Mouse (Mus musculus) adipocyte (in vitro differentiated cells): ENCODE data around the gene Mprip.
"Not testable (repeated sequence)": the region's sequence is repeated elsewhere in the genome, so short reads cannot be mapped to it uniquely, and the experiment has no call there.

Source experiments
- DNase-seq: peaks from one replicate; pipeline ENCODE4 v3.0.0-alpha.2; 2016; ENCODE audit warnings: low spot score

The Mprip gene

DNA sequence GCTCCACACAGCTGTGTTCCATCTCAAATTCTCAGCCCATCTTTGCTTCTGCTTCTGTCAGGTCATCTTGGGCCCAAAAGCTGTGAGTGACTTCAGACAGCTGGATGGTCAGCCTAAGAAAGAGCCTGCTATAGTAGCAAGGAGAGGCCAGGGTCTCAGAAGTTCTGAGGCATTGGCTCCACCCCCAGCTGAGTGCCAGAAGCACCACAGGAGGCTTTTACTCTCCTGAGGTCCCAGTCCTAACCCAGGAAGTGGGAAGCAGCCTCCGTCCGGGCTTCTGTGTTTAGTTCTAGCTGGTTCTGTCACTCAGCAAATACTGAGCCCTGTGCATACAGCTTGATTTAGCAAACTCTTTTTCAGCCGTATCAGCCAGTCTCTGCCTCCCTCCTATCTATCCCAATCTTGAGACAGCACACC, 54.3 kb downstream of the Mprip start:
- no peak for DNase-seq

DNA sequence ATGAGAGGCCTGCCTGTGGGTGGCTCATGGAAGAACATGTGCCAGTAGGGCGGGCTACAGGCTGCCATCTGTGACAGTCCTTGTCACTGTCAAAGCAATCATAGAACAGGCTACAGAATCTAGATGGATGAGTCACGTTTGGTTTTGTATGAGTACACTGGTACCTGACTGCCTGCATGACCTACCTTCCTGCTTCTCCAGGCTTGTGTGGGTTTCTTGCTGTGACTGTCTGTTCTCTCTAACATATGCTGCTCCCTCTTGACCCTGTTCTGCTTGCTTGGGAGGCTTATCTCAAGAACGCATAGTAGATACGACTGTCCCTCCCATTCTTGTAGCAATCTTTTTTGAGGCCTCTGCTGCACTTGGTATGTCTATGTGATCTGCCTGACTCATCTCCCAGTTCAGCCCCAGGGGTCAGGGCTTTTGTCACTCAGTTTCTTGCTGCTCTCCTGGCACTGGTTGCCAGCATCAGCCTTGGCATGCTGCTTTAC, 56.7 kb downstream of the Mprip start:
- no peak for DNase-seq

- no peak for DNase-seq
Observed at GRCm38 (mm10) chr11:59719185-59719584, 58.1 kb downstream of the Mprip start.

DNA sequence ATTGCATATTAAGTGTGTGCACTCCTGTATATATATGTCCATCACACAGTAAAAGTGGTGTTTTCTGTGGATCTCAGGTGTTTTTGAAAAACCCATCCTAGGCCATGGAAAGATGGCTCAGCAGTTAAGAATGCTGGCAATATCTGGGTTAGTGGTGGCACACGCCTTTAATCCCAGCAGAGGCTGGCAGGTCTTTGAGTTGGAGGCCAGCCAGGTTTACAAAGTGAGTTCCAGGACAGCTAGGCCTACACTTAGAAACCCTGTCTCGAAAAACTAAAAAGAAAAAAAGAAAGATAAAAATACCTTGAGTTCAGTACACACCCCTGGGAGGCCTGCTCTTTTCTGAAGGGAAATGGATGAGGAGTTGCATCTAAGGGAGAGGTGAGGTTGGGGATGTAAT, 60.3 kb downstream of the Mprip start:
- DNase-seq: no peak

DNA sequence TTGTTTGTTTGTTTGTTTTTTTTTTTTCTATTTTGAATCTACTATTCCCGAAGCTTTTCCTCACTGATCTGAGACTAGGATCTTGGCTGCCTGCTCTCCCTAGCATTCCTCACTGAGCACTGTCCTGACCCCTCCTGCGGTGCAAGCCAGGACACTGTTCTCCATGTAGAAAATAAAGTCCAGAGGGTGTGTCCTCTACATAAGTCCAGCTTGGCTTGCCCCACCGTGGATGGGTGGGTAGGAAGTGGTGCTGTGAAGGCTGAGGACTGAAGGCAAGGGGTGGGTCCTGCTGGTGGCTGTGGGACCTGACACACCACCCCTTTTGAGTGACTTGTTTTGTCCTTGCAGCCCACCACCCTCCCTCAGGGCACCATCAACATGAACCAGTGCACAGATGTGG, 66.1 kb downstream of the Mprip start:
- DNase-seq: no peak

DNA sequence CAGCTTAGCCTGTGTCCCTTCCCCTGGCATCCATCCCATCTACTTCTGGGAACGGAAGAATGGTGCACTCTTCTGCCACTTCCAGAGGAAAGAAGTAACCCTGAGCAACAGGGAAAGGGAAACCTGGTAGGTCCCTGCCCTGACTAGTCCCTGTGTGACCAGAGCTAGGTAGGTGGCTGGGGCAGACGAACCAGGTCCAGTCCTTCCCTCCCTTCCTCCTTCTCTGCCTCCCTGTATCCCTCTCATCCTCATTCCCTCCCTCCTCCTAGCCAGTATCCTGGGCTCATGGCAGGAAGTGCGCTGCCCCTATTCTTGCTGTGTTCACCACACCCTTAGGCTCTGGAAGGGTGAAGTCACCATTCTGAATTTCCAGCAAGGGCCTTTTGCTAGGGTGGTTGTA, 70.7 kb downstream of the Mprip start:
- DNase-seq: no peak

DNA sequence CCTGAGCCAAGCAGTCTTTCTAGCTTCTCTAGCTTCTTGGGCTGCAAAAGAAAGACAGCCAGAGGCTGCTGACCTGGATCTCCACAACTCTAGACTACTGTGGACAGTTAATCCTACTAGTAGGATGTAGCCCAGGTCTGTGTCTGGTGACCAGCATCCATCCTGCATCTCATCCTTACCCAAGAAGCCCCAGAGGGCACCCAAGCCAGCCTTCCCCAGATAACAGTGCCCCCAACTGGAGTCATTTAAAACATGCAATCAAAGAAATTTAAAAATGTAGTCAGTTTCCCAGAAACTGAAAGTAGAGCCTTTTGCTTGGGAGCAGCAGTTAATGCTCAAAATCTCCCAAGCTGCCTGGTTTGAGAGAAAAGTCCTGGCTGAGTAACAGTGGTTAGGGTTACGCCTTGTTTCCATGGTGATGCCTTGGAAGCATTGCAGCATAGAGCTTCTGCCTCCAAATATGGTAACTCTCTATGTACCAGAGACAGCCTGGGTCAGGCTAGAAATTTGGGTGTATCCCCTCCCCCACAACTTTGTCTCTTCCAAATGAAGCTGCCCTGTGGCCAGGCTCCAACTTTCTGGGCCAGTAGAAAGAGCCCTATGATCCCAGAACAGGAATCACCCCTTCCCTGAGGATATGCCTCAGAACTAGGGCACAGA, 71.4 kb downstream of the Mprip start:
- DNase-seq: peak; percentile 96

GRCm38 (mm10) chr11:59733600-59733999, 72.5 kb downstream of the Mprip start:
- DNase-seq: not testable (repeated sequence)

GRCm38 (mm10) chr11:59734335-59734734, 73.2 kb downstream of the Mprip start:
- no peak for DNase-seq

DNA sequence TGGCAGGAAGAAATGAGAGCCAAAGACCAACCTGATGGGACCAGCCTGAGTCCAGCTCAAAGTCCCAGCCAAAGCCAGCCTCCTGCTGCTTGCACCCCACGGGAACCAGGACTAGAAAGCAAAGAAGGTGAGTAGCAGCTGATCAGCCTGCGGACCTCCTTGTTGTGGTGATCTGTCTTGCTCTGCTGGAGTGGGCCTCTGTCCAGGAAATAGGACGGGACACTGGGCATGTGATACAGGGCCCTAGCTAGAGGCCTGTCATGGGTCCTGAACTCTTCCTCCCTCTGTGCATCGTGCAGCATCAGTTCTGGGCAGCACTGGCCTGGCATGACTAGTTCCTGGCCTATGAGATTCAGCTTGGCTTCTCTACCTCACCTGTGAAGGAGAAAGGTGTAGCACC, 74.8 kb downstream of the Mprip start:
- not testable (repeated sequence) for DNase-seq

DNA sequence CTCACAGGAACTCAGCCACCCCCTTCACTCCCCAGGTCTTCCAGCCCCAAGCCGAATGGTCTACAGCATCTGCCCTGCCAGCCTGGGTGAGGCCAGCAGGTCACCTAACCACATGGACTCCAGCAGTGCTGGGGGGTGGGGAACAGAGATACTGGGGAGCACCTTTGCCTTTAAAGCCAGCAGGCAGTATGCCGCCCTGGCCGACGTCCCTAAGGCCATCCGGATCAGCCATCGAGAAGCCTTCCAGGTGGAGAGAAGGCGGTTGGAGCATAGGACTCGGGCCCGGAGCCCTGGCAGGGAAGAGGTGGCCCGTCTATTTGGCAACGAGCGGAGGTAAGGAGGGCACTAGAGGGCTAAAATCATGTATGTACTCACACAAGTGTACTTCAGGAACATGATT, 76.1 kb downstream of the Mprip start:
- DNase-seq: no peak

DNA sequence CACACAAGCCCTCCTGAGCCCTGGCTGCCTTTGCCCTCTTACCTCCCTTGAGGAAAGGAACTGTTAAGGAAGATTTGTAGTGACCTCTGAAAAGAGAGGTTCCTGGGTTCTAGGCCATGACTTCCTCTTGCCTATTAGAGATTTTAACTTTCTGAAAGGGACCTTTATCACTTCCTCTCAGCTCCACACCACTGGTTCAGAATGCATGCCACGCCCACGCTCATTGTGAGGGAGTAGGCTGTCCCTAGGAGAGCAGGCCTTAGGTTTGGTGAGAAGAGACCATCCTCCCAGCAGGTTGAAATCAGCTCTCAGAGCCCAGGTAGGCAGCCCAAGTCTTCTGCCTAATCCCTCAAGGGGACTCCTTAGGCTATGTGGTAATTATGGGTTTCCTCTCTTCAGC, 78.9 kb downstream of the Mprip start:
- no peak for DNase-seq

- no peak for DNase-seq
Observed at GRCm38 (mm10) chr11:59741915-59742314, 80.8 kb downstream of the Mprip start.

- no peak for DNase-seq
Observed at GRCm38 (mm10) chr11:59743307-59743706, 82.2 kb downstream of the Mprip start.

- no peak for DNase-seq
Observed at GRCm38 (mm10) chr11:59743712-59744111, 82.6 kb downstream of the Mprip start.

DNA sequence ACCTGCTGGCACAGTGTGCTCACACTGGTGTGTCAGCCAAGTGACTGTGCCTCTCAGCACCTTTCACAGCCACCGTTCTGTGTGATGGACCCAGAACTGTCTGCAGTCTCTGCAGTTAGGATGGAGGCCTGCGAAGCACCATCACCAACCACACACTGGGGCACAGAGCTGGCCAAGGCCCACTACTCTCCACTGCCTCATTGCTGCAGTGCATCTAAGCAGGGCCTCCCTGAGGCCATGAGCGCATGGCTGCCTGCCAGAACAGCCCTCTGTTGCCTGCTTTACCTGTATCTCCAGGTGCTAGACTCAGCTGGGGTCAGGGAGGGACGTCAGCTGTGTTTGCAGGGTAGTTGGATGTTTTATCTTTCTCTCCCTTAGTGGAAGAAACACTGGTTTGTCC, 83.3 kb downstream of the Mprip start:
- no peak for DNase-seq

DNA sequence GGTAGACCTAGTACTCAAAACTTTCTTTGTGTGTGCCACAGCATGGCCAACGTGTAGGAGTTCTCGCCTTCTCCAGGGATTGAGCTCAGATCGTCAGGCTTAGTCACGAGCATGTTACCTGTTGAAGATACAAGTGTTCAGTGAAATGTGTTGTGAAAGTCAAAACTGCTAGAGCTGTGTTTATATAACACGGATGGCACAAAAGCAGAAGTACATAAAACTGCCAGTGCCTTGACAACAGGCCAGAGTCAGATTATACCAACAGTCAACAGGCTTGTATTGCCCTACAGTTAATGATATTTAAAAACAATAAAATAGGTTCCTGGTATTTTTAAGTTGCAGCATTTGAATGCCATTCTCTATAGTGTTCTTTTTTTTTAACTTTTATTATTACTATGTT, 84.7 kb downstream of the Mprip start:
- DNase-seq: no peak

DNA sequence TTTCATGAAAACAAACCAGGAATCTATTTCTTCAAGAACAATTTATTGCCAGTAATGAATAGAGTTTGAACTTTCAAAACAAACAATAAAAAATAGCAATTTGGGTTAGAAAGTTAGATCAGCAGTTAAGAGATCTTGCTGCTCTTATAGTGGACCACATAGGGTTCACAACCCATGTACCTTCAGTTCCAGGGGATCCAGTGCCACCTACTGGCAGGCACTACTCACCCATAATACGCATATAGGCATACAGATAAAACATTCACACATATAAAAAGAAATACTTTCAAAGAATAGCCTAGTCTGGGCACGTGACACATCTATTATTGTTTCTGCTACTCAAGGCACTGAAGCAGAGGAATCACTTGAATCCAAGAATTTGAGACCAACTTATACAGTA, 85.5 kb downstream of the Mprip start:
- DNase-seq: peak; percentile 42

GRCm38 (mm10) chr11:59749050-59749449, 87.9 kb downstream of the Mprip start:
- DNase-seq: no peak

DNA sequence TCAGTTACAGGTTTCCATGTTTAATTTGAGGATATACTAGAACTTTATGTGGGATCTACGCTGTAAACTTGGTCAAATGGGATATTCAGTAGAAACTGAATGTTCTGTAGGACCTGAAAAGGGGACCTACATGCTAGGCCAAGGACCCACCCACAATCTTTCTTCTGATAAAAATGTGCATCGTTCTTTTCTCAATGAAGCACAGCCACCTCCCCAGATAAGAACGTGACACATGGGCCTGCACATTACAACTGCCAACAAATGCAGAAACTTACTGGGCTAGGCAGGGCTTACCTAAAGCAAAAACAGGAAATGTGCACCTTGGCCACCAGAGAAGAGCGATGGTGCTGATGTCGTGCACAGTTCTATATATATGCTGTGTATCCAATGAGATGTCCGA, 93.4 kb downstream of the Mprip start:
- DNase-seq: no peak

- no peak for DNase-seq
Observed at GRCm38 (mm10) chr11:59756351-59756750, 95.2 kb downstream of the Mprip start.

- peak; percentile 55 for DNase-seq
Observed at GRCm38 (mm10) chr11:59758191-59758985, 97.3 kb downstream of the Mprip start.

DNA sequence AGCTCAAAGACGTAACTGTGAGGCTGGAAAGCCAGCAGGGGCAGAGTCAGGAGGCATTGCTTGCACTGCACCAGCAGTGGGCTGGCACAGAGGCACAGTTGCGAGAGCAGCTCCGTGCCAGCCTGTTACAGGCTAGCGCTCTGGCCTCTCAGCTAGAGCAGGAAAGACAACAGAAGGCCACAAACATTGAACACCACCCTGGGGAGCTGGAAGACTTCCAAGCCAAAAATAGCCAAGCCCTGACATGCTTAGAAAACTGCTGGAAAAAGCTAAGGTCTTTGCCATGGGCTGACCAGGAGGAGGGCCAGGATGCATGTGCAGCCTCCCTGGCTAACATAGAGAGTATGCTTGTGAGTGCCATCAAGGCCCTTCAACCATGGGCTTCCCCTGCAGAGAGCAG, 98.1 kb downstream of the Mprip start:
- peak; percentile 85 for DNase-seq

DNA sequence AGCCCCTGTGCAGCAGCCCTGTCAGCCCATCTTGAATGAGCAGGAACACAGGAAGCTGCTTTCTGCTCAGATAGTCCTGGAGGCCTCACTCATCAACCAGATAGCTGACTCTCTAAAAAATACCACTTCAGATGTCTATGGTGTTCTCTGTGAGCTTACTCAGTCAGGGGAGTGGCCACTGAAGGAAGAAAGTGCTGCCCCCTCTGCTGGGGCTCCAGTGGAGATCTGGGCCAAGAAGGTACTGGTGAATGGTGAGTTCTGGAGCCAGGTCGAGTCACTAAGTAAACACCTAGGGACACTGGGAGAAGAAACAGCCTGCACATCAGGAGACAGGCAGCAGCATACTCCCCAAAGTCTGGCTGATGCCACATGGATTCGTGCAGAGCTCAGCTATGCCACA, 98.5 kb downstream of the Mprip start:
- no peak for DNase-seq
